Mouse (Mus musculus) lung, embryonic 15.5 days (tissue): ENCODE measurements around the gene Ehd4. TPM values are rescaled to one million over a fixed set of nuclear protein-coding genes. Genes with fewer than 3 reads are reported as not detected.

Experiments used
- ATAC-seq: fragments of 200-750 bp; cut with Nextera tagmentation; 2 replicates; pipeline ENCODE4 v1.8.0; 2017; ENCODE audit warnings: moderate number of reproducible peaks, borderline replicate concordance; ENCODE audit not compliant: low FRiP score, low TSS enrichment; ENCODE audit errors: extremely low read depth
- H3K27ac ChIP-seq: fragments of 300-500 bp; sonication (generic); 2 replicates; pipeline ENCODE4 v1.5.1; 2015; ENCODE audit warnings: moderate library complexity, mild to moderate bottlenecking, inconsistent platforms
- H3K27me3 ChIP-seq: fragments of 300-500 bp; sonication (generic); 2 replicates; pipeline ENCODE4 v1.6.1; 2015; ENCODE audit warnings: inconsistent platforms
- H3K36me3 ChIP-seq: fragments of 300-500 bp; sonication (generic); 2 replicates; pipeline ENCODE4 v1.6.1; 2015; ENCODE audit warnings: inconsistent platforms
- H3K4me1 ChIP-seq: fragments of 300-500 bp; sonication (generic); 2 replicates; pipeline ENCODE4 v1.6.1; 2015; ENCODE audit warnings: inconsistent platforms
- H3K4me2 ChIP-seq: fragments of 300-500 bp; sonication (generic); 2 replicates; pipeline ENCODE4 v1.6.1; 2015; ENCODE audit warnings: inconsistent platforms, mild to moderate bottlenecking, moderate library complexity
- H3K4me3 ChIP-seq: fragments of 300-500 bp; sonication (generic); 2 replicates; pipeline ENCODE4 v1.5.1; 2015; ENCODE audit warnings: mild to moderate bottlenecking, inconsistent platforms
- H3K9ac ChIP-seq: fragments of 300-500 bp; sonication (generic); 2 replicates; pipeline ENCODE4 v1.6.1; 2015; ENCODE audit warnings: inconsistent platforms
- H3K9me3 ChIP-seq: fragments of 300-500 bp; sonication (generic); 2 replicates; pipeline ENCODE4 v1.6.1; 2016; ENCODE audit warnings: inconsistent platforms
- WGBS: fragments of 180-500 bp; shearing (Covaris S2); methylation state at CpG from one replicate; pipeline ENCODE4 v1.1.7; 2015; 5-methylcytosine and 5-hydroxymethylcytosine counted together
- polyA plus RNA-seq: library from polyadenylated mRNA; unstranded; fragments of >200 nt; fragmentation: Nextera tagmentation; extraction: Ambion mirVana; gene quantifications from 2 replicates; pipeline ENCODE4 v1.2.1, GENCODE M21; 2015

The Ehd4 gene
- polyA plus RNA-seq, 1 experiment from 2014 or later, result 96.5 TPM

- Histone ChIP-seq H3K4me3 (no peak overlapping the region), H3K27ac (no peak overlapping the region), H3K4me2 (no peak overlapping the region), H3K9me3 (no peaks in the 10 kb centered on the region), H3K9ac (no peak overlapping the region), H3K4me1 (peaks cover 2% of the 10 kb centered on the region; the same call in 1 of the 2 replicates), H3K36me3 (no peaks in the 10 kb centered on the region), H3K27me3 (no peaks in the 10 kb centered on the region)
- no peak for ATAC-seq
- 78% methylated on average over 10 of the region's 10 CpGs for WGBS
Measured at GRCm38 (mm10) chr2:120165474-120165873, 11.1 kb upstream of the Ehd4 start.

GRCm38 (mm10) chr2:120159434-120159833, 5.0 kb upstream of the Ehd4 start:
- Histone ChIP-seq H3K4me1 (0 out of 2 replicates have a peak, but pooled peaks cover 5% of the 10 kb centered on the region), H3K9ac (no peak overlapping the region), H3K9me3 (no peaks in the 10 kb centered on the region), H3K4me2 (no peak overlapping the region), H3K27ac (peak overlapping the region; percentile 25; the same call in 1 of the 2 replicates), H3K4me3 (no peak overlapping the region), H3K27me3 (no peaks in the 10 kb centered on the region), H3K36me3 (no peaks in the 10 kb centered on the region)
- WGBS, result 69% methylated on average over 2 of the region's 2 CpGs
- no peak for ATAC-seq

- no peak overlapping the region for H3K4me3 ChIP-seq
- H3K9me3 ChIP-seq, result no peaks in the 10 kb centered on the region
- no peaks in the 10 kb centered on the region for H3K27me3 ChIP-seq
- 0 out of 2 replicates have a peak, but pooled peaks cover 5% of the 10 kb centered on the region for H3K4me1 ChIP-seq
- H3K4me2 ChIP-seq, result no peak overlapping the region
- H3K9ac ChIP-seq, result no peak overlapping the region
- 26% methylated on average over 1 of the region's 1 CpGs for WGBS
- no peak for ATAC-seq
- H3K36me3 ChIP-seq, result no peaks in the 10 kb centered on the region
- H3K27ac ChIP-seq, result 0 out of 2 replicates have a peak overlapping the region, but pooled peaks have one; percentile 25
Measured at GRCm38 (mm10) chr2:120158846-120159245, 4.4 kb upstream of the Ehd4 start.

- H3K9ac ChIP-seq, result no peak overlapping the region
- no peak overlapping the region for H3K4me2 ChIP-seq
- no peak overlapping the region for H3K4me3 ChIP-seq
- H3K4me1 ChIP-seq, result 0 out of 2 replicates have a peak, but pooled peaks cover 12% of the 10 kb centered on the region
- H3K9me3 ChIP-seq, result no peaks in the 10 kb centered on the region
- H3K27ac ChIP-seq, result no peak overlapping the region
- no peaks in the 10 kb centered on the region for H3K27me3 ChIP-seq
- no peak for ATAC-seq
- WGBS, result 50% methylated on average over 5 of the region's 5 CpGs
- H3K36me3 ChIP-seq, result no peaks in the 10 kb centered on the region
Measured at GRCm38 (mm10) chr2:120158016-120158415, 3.6 kb upstream of the Ehd4 start.

GRCm38 (mm10) chr2:120157606-120158005, 3.2 kb upstream of the Ehd4 start:
- WGBS, result 79% methylated on average over 2 of the region's 2 CpGs
- no peak overlapping the region for H3K4me2 ChIP-seq
- no peaks in the 10 kb centered on the region for H3K27me3 ChIP-seq
- H3K27ac ChIP-seq, result no peak overlapping the region
- H3K9me3 ChIP-seq, result no peaks in the 10 kb centered on the region
- no peak for ATAC-seq
- no peak overlapping the region for H3K4me3 ChIP-seq
- no peaks in the 10 kb centered on the region for H3K36me3 ChIP-seq
- H3K9ac ChIP-seq, result no peak overlapping the region
- H3K4me1 ChIP-seq, result 0 out of 2 replicates have a peak, but pooled peaks cover 12% of the 10 kb centered on the region

- WGBS, result under 1% methylated on average over 38 of the region's 38 CpGs
- H3K4me3 ChIP-seq, result peak overlapping the region; percentile 70
- no peaks in the 10 kb centered on the region for H3K9me3 ChIP-seq
- H3K4me1 ChIP-seq, result 0 out of 2 replicates have a peak, but pooled peaks cover 12% of the 10 kb centered on the region
- peak overlapping the region; percentile 85 for H3K4me2 ChIP-seq
- no peaks in the 10 kb centered on the region for H3K27me3 ChIP-seq
- ATAC-seq, result peak; percentile 16
- no peaks in the 10 kb centered on the region for H3K36me3 ChIP-seq
- peak overlapping the region; percentile 63 for H3K9ac ChIP-seq
- peak overlapping the region; percentile 61 for H3K27ac ChIP-seq
Measured at GRCm38 (mm10) chr2:120153586-120154360, 633 bp downstream of the Ehd4 start.

GRCm38 (mm10) chr2:120150571-120150970, 3.8 kb downstream of the Ehd4 start:
- no peak overlapping the region for H3K4me2 ChIP-seq
- H3K9ac ChIP-seq, result no peak overlapping the region
- H3K4me1 ChIP-seq, result 0 out of 2 replicates have a peak, but pooled peaks cover 12% of the 10 kb centered on the region
- no peak overlapping the region for H3K4me3 ChIP-seq
- no peak overlapping the region for H3K27ac ChIP-seq
- H3K9me3 ChIP-seq, result no peaks in the 10 kb centered on the region
- H3K27me3 ChIP-seq, result no peaks in the 10 kb centered on the region
- 74% methylated on average over 3 of the region's 3 CpGs for WGBS
- H3K36me3 ChIP-seq, result no peaks in the 10 kb centered on the region
- no peak for ATAC-seq

- Histone ChIP-seq H3K9me3 (no peaks in the 10 kb centered on the region), H3K27me3 (no peaks in the 10 kb centered on the region), H3K4me3 (no peak overlapping the region), H3K4me2 (no peak overlapping the region), H3K36me3 (no peaks in the 10 kb centered on the region), H3K4me1 (0 out of 2 replicates have a peak, but pooled peaks cover 7% of the 10 kb centered on the region), H3K27ac (no peak overlapping the region), H3K9ac (no peak overlapping the region)
- ATAC-seq, result no peak
- WGBS, result 84% methylated on average over 7 of the region's 7 CpGs
Measured at GRCm38 (mm10) chr2:120149634-120150033, 4.8 kb downstream of the Ehd4 start.

- H3K4me1 ChIP-seq, result no peaks in the 10 kb centered on the region
- H3K27ac ChIP-seq, result no peak overlapping the region
- H3K27me3 ChIP-seq, result no peaks in the 10 kb centered on the region
- H3K9me3 ChIP-seq, result no peaks in the 10 kb centered on the region
- no peak overlapping the region for H3K9ac ChIP-seq
- no peak overlapping the region for H3K4me3 ChIP-seq
- no peaks in the 10 kb centered on the region for H3K36me3 ChIP-seq
- no peak overlapping the region for H3K4me2 ChIP-seq
- WGBS, result 52% methylated on average over 3 of the region's 3 CpGs
- ATAC-seq, result no peak
Measured at GRCm38 (mm10) chr2:120147999-120148398, 6.4 kb downstream of the Ehd4 start.

GRCm38 (mm10) chr2:120147364-120147763, 7.0 kb downstream of the Ehd4 start:
- Histone ChIP-seq H3K36me3 (no peaks in the 10 kb centered on the region), H3K9ac (no peak overlapping the region), H3K9me3 (no peaks in the 10 kb centered on the region), H3K4me3 (no peak overlapping the region), H3K4me2 (no peak overlapping the region), H3K27me3 (no peaks in the 10 kb centered on the region), H3K27ac (no peak overlapping the region), H3K4me1 (no peaks in the 10 kb centered on the region)
- WGBS, result 29% methylated on average over 2 of the region's 2 CpGs
- ATAC-seq, result no peak

- Histone ChIP-seq H3K4me3 (no peak overlapping the region), H3K9me3 (no peaks in the 10 kb centered on the region), H3K27me3 (no peaks in the 10 kb centered on the region), H3K27ac (no peak overlapping the region), H3K4me1 (no peaks in the 10 kb centered on the region), H3K4me2 (no peak overlapping the region), H3K9ac (no peak overlapping the region), H3K36me3 (no peaks in the 10 kb centered on the region)
- no peak for ATAC-seq
- 51% methylated on average over 2 of the region's 2 CpGs for WGBS
Measured at GRCm38 (mm10) chr2:120146543-120146942, 7.9 kb downstream of the Ehd4 start.

GRCm38 (mm10) chr2:120144390-120144789, 10.0 kb downstream of the Ehd4 start:
- H3K27ac ChIP-seq, result no peak overlapping the region
- H3K27me3 ChIP-seq, result no peaks in the 10 kb centered on the region
- H3K9ac ChIP-seq, result no peak overlapping the region
- H3K4me2 ChIP-seq, result no peak overlapping the region
- no peak overlapping the region for H3K4me3 ChIP-seq
- no peaks in the 10 kb centered on the region for H3K36me3 ChIP-seq
- 75% methylated on average over 4 of the region's 4 CpGs for WGBS
- no peaks in the 10 kb centered on the region for H3K9me3 ChIP-seq
- ATAC-seq, result no peak
- peaks cover 10% of the 10 kb centered on the region; the same call in 1 of the 2 replicates for H3K4me1 ChIP-seq
